ENCODE assay signal across 15 mouse cellular contexts in genomic region chr8:7945966-7946775, GRCm38 (mm10).
A peak's percentile ranks its signal among the peaks of the same experiment; 100 is the strongest.
DNase-seq lines count a peak whose midpoint lies in the region; ATAC-seq and TF ChIP-seq lines count a peak whose summit lies in the region.
"Had no signal": no experiment of that assay in that cellular context is flagged by ENCODE, and none has a peak within 500 bp of the region (broad histone marks: within the 10 kb centered on the region; RNA-seq: fewer than 3 reads in every experiment).

No protein-coding gene starts in this region.

- H3K36me3 ChIP-seq in embryonic facial prominence, embryonic 14.5 days (ENCODE audit: control insufficient read depth, insufficient read depth, low read length): no peaks in the 10 kb centered on the region
- H3K36me3 ChIP-seq in embryonic facial prominence, embryonic 10.5 days (replicated peaks): no peaks in the 10 kb centered on the region
- no peaks in the 10 kb centered on the region for H3K36me3 ChIP-seq in neural tube, embryonic 11.5 days (ENCODE audit: control insufficient read depth, insufficient read depth, low read length)
- no peaks in the 10 kb centered on the region for H3K36me3 ChIP-seq in neural tube, embryonic 15.5 days
- H3K36me3 ChIP-seq in hindbrain, embryonic 15.5 days: no peaks in the 10 kb centered on the region
- no peaks in the 10 kb centered on the region for H3K36me3 ChIP-seq in neural tube, embryonic 14.5 days (ENCODE audit: control insufficient read depth, insufficient read depth, low read length)
- H3K36me3 ChIP-seq in limb, embryonic 10.5 days: no peaks in the 10 kb centered on the region
- H3K36me3 ChIP-seq: heart, embryonic 15.5 days; lung, embryonic 15.5 days had no signal

- no peak for ATAC-seq in embryonic facial prominence, embryonic 14.5 days (ENCODE audit: low read depth)
- ATAC-seq in neural tube, embryonic 11.5 days (ENCODE audit: insufficient read depth, low FRiP score, low TSS enrichment): peak; percentile 13; the same call in 1 of the 2 replicates
- no peak for ATAC-seq in neural tube, embryonic 15.5 days (ENCODE audit: low FRiP score)
- ATAC-seq in hindbrain, embryonic 15.5 days (ENCODE audit: low FRiP score, low read depth): peak; percentile 71; the same call in 1 of the 2 replicates
- ATAC-seq in neural tube, embryonic 14.5 days (ENCODE audit: low read depth): peak; percentile 38; the same call in 1 of the 2 replicates

- peak; percentile 30 for DNase-seq in embryonic facial prominence, embryonic 14.5 days (ENCODE audit: low spot score)
- no peak for DNase-seq in embryonic facial prominence, embryonic 10.5 days (ENCODE audit: low spot score)
- DNase-seq in neural tube, embryonic 11.5 days (ENCODE audit: low spot score): no peak
- DNase-seq in gastrocnemius, adult 2 months: no peak
- DNase-seq in limb, embryonic 10.5 days (ENCODE audit: low spot score): no peak
- DNase-seq: adrenal gland, postnatal 36 days; heart, adult 11 months; thymus, adult 2 months had no signal

- no peak overlapping the region for H3K27ac ChIP-seq in embryonic facial prominence, embryonic 14.5 days (replicated peaks; ENCODE audit: low read depth, low read length)
- no peak overlapping the region for H3K27ac ChIP-seq in embryonic facial prominence, embryonic 10.5 days (replicated peaks)
- no peak overlapping the region for H3K27ac ChIP-seq in neural tube, embryonic 11.5 days (ENCODE audit: low read depth, low read length)
- H3K27ac ChIP-seq in neural tube, embryonic 15.5 days (replicated peaks): no peak overlapping the region
- H3K27ac ChIP-seq in hindbrain, embryonic 15.5 days (replicated peaks): no peak overlapping the region
- no peak overlapping the region for H3K27ac ChIP-seq in neural tube, embryonic 14.5 days (ENCODE audit: low read depth, low read length)
- no peak overlapping the region for H3K27ac ChIP-seq in gastrocnemius, adult 2 months
- H3K27ac ChIP-seq in limb, embryonic 10.5 days: no peak overlapping the region
- H3K27ac ChIP-seq: heart, embryonic 15.5 days; layer of hippocampus, adult 2 months; lung, embryonic 15.5 days had no signal

- H3K27me3 ChIP-seq in embryonic facial prominence, embryonic 14.5 days (replicated peaks; ENCODE audit: control insufficient read depth, insufficient read depth, low read length): no peaks in the 10 kb centered on the region
- H3K27me3 ChIP-seq in embryonic facial prominence, embryonic 10.5 days (replicated peaks; ENCODE audit: low read depth, poor library complexity, severe bottlenecking): no peaks in the 10 kb centered on the region
- H3K27me3 ChIP-seq in neural tube, embryonic 11.5 days (ENCODE audit: control insufficient read depth, insufficient read depth, low read length): no peaks in the 10 kb centered on the region
- H3K27me3 ChIP-seq in neural tube, embryonic 15.5 days (replicated peaks): no peaks in the 10 kb centered on the region
- no peaks in the 10 kb centered on the region for H3K27me3 ChIP-seq in hindbrain, embryonic 15.5 days
- H3K27me3 ChIP-seq in neural tube, embryonic 14.5 days (ENCODE audit: control insufficient read depth, insufficient read depth, low read length): no peaks in the 10 kb centered on the region
- no peaks in the 10 kb centered on the region for H3K27me3 ChIP-seq in limb, embryonic 10.5 days (ENCODE audit: low read depth, poor library complexity, severe bottlenecking)
- H3K27me3 ChIP-seq: heart, embryonic 15.5 days; lung, embryonic 15.5 days had no signal

- intact Hi-C loops in gastrocnemius, adult 2 months (cut with DNase I): no loop called here

- no peaks in the 10 kb centered on the region for H3K4me1 ChIP-seq in embryonic facial prominence, embryonic 14.5 days (ENCODE audit: control insufficient read depth, insufficient read depth, low read length)
- H3K4me1 ChIP-seq in embryonic facial prominence, embryonic 10.5 days: no peaks in the 10 kb centered on the region
- no peaks in the 10 kb centered on the region for H3K4me1 ChIP-seq in neural tube, embryonic 11.5 days (ENCODE audit: control insufficient read depth, insufficient read depth, low read length)
- no peaks in the 10 kb centered on the region for H3K4me1 ChIP-seq in neural tube, embryonic 15.5 days
- peaks cover 6% of the 10 kb centered on the region; the same call in 1 of the 2 replicates for H3K4me1 ChIP-seq in hindbrain, embryonic 15.5 days (replicated peaks)
- H3K4me1 ChIP-seq in neural tube, embryonic 14.5 days (ENCODE audit: control insufficient read depth, insufficient read depth, low read length): no peaks in the 10 kb centered on the region
- no peaks in the 10 kb centered on the region for H3K4me1 ChIP-seq in limb, embryonic 10.5 days
- H3K4me1 ChIP-seq: heart, embryonic 15.5 days; lung, embryonic 15.5 days had no signal

- H3K4me2 ChIP-seq in embryonic facial prominence, embryonic 14.5 days (ENCODE audit: low read depth, low read length): no peak overlapping the region
- H3K4me2 ChIP-seq in neural tube, embryonic 11.5 days (ENCODE audit: low read depth): no peak overlapping the region
- H3K4me2 ChIP-seq in neural tube, embryonic 15.5 days: no peak overlapping the region
- no peak overlapping the region for H3K4me2 ChIP-seq in hindbrain, embryonic 15.5 days
- no peak overlapping the region for H3K4me2 ChIP-seq in neural tube, embryonic 14.5 days (ENCODE audit: low read depth, low read length)
- H3K4me2 ChIP-seq: heart, embryonic 15.5 days; liver, embryonic 11.5 days; lung, embryonic 15.5 days had no signal

- H3K9me3 ChIP-seq in embryonic facial prominence, embryonic 14.5 days (ENCODE audit: control insufficient read depth, low read length): no peaks in the 10 kb centered on the region
- no peaks in the 10 kb centered on the region for H3K9me3 ChIP-seq in embryonic facial prominence, embryonic 10.5 days
- no peaks in the 10 kb centered on the region for H3K9me3 ChIP-seq in neural tube, embryonic 11.5 days (ENCODE audit: control insufficient read depth, low read length)
- H3K9me3 ChIP-seq in neural tube, embryonic 15.5 days (replicated peaks): no peaks in the 10 kb centered on the region
- H3K9me3 ChIP-seq in hindbrain, embryonic 15.5 days: no peaks in the 10 kb centered on the region
- no peaks in the 10 kb centered on the region for H3K9me3 ChIP-seq in neural tube, embryonic 14.5 days (ENCODE audit: control insufficient read depth, low read length)
- H3K9me3 ChIP-seq in limb, embryonic 10.5 days (replicated peaks): no peaks in the 10 kb centered on the region
- H3K9me3 ChIP-seq: heart, embryonic 15.5 days; lung, embryonic 15.5 days had no signal

- WGBS in embryonic facial prominence, embryonic 14.5 days: 77% methylated on average over 10 of the region's 10 CpGs
- 87% methylated on average over 10 of the region's 10 CpGs for WGBS in embryonic facial prominence, embryonic 10.5 days
- 80% methylated on average over 10 of the region's 10 CpGs for WGBS in neural tube, embryonic 11.5 days
- WGBS in neural tube, embryonic 15.5 days: 44% methylated on average over 10 of the region's 10 CpGs
- WGBS in hindbrain, embryonic 15.5 days: 39% methylated on average over 10 of the region's 10 CpGs
- WGBS in neural tube, embryonic 14.5 days: 48% methylated on average over 10 of the region's 10 CpGs
- 90% methylated on average over 10 of the region's 10 CpGs for WGBS in limb, embryonic 10.5 days

- no peak overlapping the region for H3K9ac ChIP-seq in embryonic facial prominence, embryonic 14.5 days (ENCODE audit: low read depth, low read length)
- H3K9ac ChIP-seq in neural tube, embryonic 11.5 days (ENCODE audit: low read length): no peak overlapping the region
- H3K9ac ChIP-seq in neural tube, embryonic 15.5 days (replicated peaks): no peak overlapping the region
- no peak overlapping the region for H3K9ac ChIP-seq in hindbrain, embryonic 15.5 days
- no peak overlapping the region for H3K9ac ChIP-seq in neural tube, embryonic 14.5 days (replicated peaks; ENCODE audit: low read depth, low read length)
- H3K9ac ChIP-seq: heart, embryonic 15.5 days; lung, embryonic 15.5 days had no signal

- no peak overlapping the region for H3K4me3 ChIP-seq in embryonic facial prominence, embryonic 14.5 days (ENCODE audit: low read depth, low read length)
- no peak overlapping the region for H3K4me3 ChIP-seq in embryonic facial prominence, embryonic 10.5 days
- H3K4me3 ChIP-seq in neural tube, embryonic 11.5 days (ENCODE audit: low read depth, low read length): no peak overlapping the region
- no peak overlapping the region for H3K4me3 ChIP-seq in neural tube, embryonic 15.5 days (replicated peaks)
- no peak overlapping the region for H3K4me3 ChIP-seq in hindbrain, embryonic 15.5 days
- H3K4me3 ChIP-seq in neural tube, embryonic 14.5 days (ENCODE audit: low read depth, low read length): no peak overlapping the region
- H3K4me3 ChIP-seq in gastrocnemius, adult 2 months: no peak overlapping the region
- H3K4me3 ChIP-seq in limb, embryonic 10.5 days: no peak overlapping the region
- H3K4me3 ChIP-seq: heart, embryonic 15.5 days; layer of hippocampus, adult 2 months; lung, embryonic 15.5 days had no signal

- no peak for TF ChIP-seq CTCF in gastrocnemius, adult 2 months (IDR thresholded peaks at IDR 0.05)

Comparison
In these comparisons a context has a peak if more than half of its experiments do, and no peak if none do; other contexts are left out.
1. ATAC-seq: peak in neural tube, embryonic 11.5 days (single experiment), hindbrain, embryonic 15.5 days (single experiment) and neural tube, embryonic 14.5 days (single experiment); none in embryonic facial prominence, embryonic 14.5 days (single experiment) and neural tube, embryonic 15.5 days (single experiment).